Mouse (Mus musculus) liver, embryonic 12.5 days (tissue): Measurements from ENCODE around the gene Usp18. TPM values are rescaled to one million over a fixed set of nuclear protein-coding genes. Genes with fewer than 3 reads are reported as not detected.

Experiments used
- ATAC-seq: fragments of 200-750 bp; cut with Nextera tagmentation; 2 replicates; pipeline ENCODE4 v1.8.0; 2017; ENCODE audit warnings: moderate number of reproducible peaks, mild to moderate bottlenecking, moderate library complexity
- H3K27ac ChIP-seq: fragments of 300-500 bp; sonication (generic); 2 replicates; pipeline ENCODE4 v1.5.1; 2016; ENCODE audit warnings: mild to moderate bottlenecking
- H3K27me3 ChIP-seq: fragments of 300-500 bp; sonication (generic); replicated peaks from 2 replicates; pipeline ENCODE4 v1.6.1; 2016; ENCODE audit warnings: mild to moderate bottlenecking, moderate library complexity
- H3K36me3 ChIP-seq: fragments of 300-500 bp; sonication (generic); 2 replicates; pipeline ENCODE4 v1.6.1; 2016; ENCODE audit warnings: mild to moderate bottlenecking, moderate library complexity
- H3K4me1 ChIP-seq: fragments of 300-500 bp; sonication (generic); 2 replicates; pipeline ENCODE4 v1.6.1; 2016
- H3K4me2 ChIP-seq: fragments of 300-500 bp; sonication (generic); 2 replicates; pipeline ENCODE4 v1.6.1; 2016; ENCODE audit warnings: mild to moderate bottlenecking, moderate library complexity
- H3K4me3 ChIP-seq: fragments of 300-500 bp; sonication (generic); 2 replicates; pipeline ENCODE4 v1.5.1; 2016; ENCODE audit warnings: mild to moderate bottlenecking, moderate library complexity
- H3K9ac ChIP-seq: fragments of 300-500 bp; sonication (generic); 2 replicates; pipeline ENCODE4 v1.6.1; 2016; ENCODE audit warnings: mild to moderate bottlenecking, moderate library complexity
- H3K9me3 ChIP-seq: fragments of 300-500 bp; sonication (generic); replicated peaks from 2 replicates; pipeline ENCODE4 v1.6.1; 2016; ENCODE audit warnings: mild to moderate bottlenecking, moderate library complexity
- WGBS: fragments of 180-500 bp; shearing (Covaris S2); methylation state at CpG from one replicate; pipeline ENCODE4 v1.1.7; 2016; ENCODE audit not compliant: insufficient replicate concordance; 5-methylcytosine and 5-hydroxymethylcytosine counted together
- polyA plus RNA-seq: library from polyadenylated mRNA; unstranded; fragments of >200 nt; fragmentation: Nextera tagmentation; extraction: Ambion mirVana; gene quantifications from 2 replicates; pipeline ENCODE4 v1.2.1, GENCODE M21; 2016

Usp18 gene
- polyA plus RNA-seq, 1 experiment from 2014 or later, result 5.9 TPM

- peak; percentile 68 for ATAC-seq
- 0 out of 2 replicates have a peak overlapping the region, but pooled peaks have one; percentile 6 for H3K27ac ChIP-seq
- H3K4me1 ChIP-seq, result no peaks in the 10 kb centered on the region
- no peaks in the 10 kb centered on the region for H3K27me3 ChIP-seq
- no peaks in the 10 kb centered on the region for H3K9me3 ChIP-seq
- no peak overlapping the region for H3K4me3 ChIP-seq
- no peak overlapping the region for H3K9ac ChIP-seq
- 55% methylated on average over 6 of the region's 6 CpGs for WGBS
- H3K36me3 ChIP-seq, result no peaks in the 10 kb centered on the region
- no peak overlapping the region for H3K4me2 ChIP-seq
Observed at GRCm38 (mm10) chr6:121310984-121311383, 65.3 kb downstream of the Usp18 start.

- no peak overlapping the region for H3K9ac ChIP-seq
- WGBS, result 41% methylated on average over 6 of the region's 6 CpGs
- ATAC-seq, result no peak
- H3K36me3 ChIP-seq, result peaks cover 5% of the 10 kb centered on the region; the same call in 1 of the 2 replicates
- H3K9me3 ChIP-seq, result no peaks in the 10 kb centered on the region
- no peaks in the 10 kb centered on the region for H3K27me3 ChIP-seq
- H3K4me3 ChIP-seq, result no peak overlapping the region
- no peaks in the 10 kb centered on the region for H3K4me1 ChIP-seq
- H3K27ac ChIP-seq, result no peak overlapping the region
- no peak overlapping the region for H3K4me2 ChIP-seq
Observed at GRCm38 (mm10) chr6:121319099-121319498, 73.4 kb downstream of the Usp18 start.

Other genes starting within 250 kb of the Usp18 start
- 12.8 and 13.7 TPM in 2 replicates for gene Mical3, start 114.9 kb upstream of the Usp18 start, polyA plus RNA-seq
- gene Pex26, start 62.2 kb upstream of the Usp18 start, polyA plus RNA-seq, result 5.3 and 5.5 TPM in 2 replicates
- 7.2 and 8.4 TPM in 2 replicates for gene Tuba8, start 35.2 kb upstream of the Usp18 start, polyA plus RNA-seq
- 15.6 and 17.7 TPM in 2 replicates for gene Slc6a13, start 54.3 kb downstream of the Usp18 start, polyA plus RNA-seq
- gene Slc6a12, start 97.2 kb downstream of the Usp18 start, polyA plus RNA-seq, result 0.87 and 0.94 TPM in 2 replicates
- not detected in 2 replicates for gene Iqsec3, start 227.8 kb downstream of the Usp18 start, polyA plus RNA-seq